Mouse (Mus musculus): ENCODE measurements at regions not wholly inside any gene's neighbourhood (a gene's known extent, or its start where the extent isn't known, plus 50 kb on each side); places are given as distances from the start of the nearest gene placed in this dataset.

GRCm38 (mm10) chr9:66646226-66646625 lies 53.3 kb upstream of the Usp3 start:
- Histone ChIP-seq H3K4me1 (ENCODE audit: control insufficient read depth, insufficient read depth, low read length) (no peaks in the 10 kb centered on the region), H3K27ac (ENCODE audit: low read depth, low read length) (no peak overlapping the region), H3K9me3 (ENCODE audit: control insufficient read depth, low read length) (no peaks in the 10 kb centered on the region), H3K36me3 (ENCODE audit: control insufficient read depth, insufficient read depth, low read length) (no peaks in the 10 kb centered on the region), H3K27me3 (ENCODE audit: control insufficient read depth, insufficient read depth, low read length) (no peaks in the 10 kb centered on the region), H3K4me2 (replicated peaks; ENCODE audit: low read depth, low read length) (no peak overlapping the region), H3K9ac (ENCODE audit: low read depth, low read length) (no peak overlapping the region), H3K4me3 (ENCODE audit: low read length) (no peak overlapping the region)
- 11% methylated on average over 7 of the region's 7 CpGs for WGBS
- peak; percentile 76; the same call in 1 of the 2 replicates for ATAC-seq (ENCODE audit: low FRiP score, low TSS enrichment)

- no peak overlapping the region for H3K9ac ChIP-seq (ENCODE audit: low read depth, low read length)
- no peak overlapping the region for H3K4me2 ChIP-seq (replicated peaks; ENCODE audit: low read depth, low read length)
- no peaks in the 10 kb centered on the region for H3K9me3 ChIP-seq (ENCODE audit: control insufficient read depth, low read length)
- no peaks in the 10 kb centered on the region for H3K36me3 ChIP-seq (ENCODE audit: control insufficient read depth, insufficient read depth, low read length)
- no peak overlapping the region for H3K27ac ChIP-seq (ENCODE audit: low read depth, low read length)
- no peak overlapping the region for H3K4me3 ChIP-seq (ENCODE audit: low read length)
- H3K4me1 ChIP-seq (ENCODE audit: control insufficient read depth, insufficient read depth, low read length), result no peaks in the 10 kb centered on the region
- no peaks in the 10 kb centered on the region for H3K27me3 ChIP-seq (ENCODE audit: control insufficient read depth, insufficient read depth, low read length)
- no peak for ATAC-seq (ENCODE audit: low FRiP score, low TSS enrichment)
- 60% methylated on average over 6 of the region's 6 CpGs for WGBS
These were observed 58.4 kb upstream of the Usp3 start for GRCm38 (mm10) chr9:66651306-66651705.

- H3K4me2 ChIP-seq (replicated peaks; ENCODE audit: low read depth, low read length), result no peak overlapping the region
- 84% methylated on average over 7 of the region's 7 CpGs for WGBS
- H3K4me1 ChIP-seq (ENCODE audit: control insufficient read depth, insufficient read depth, low read length), result no peaks in the 10 kb centered on the region
- H3K9ac ChIP-seq (ENCODE audit: low read depth, low read length), result no peak overlapping the region
- no peak overlapping the region for H3K4me3 ChIP-seq (ENCODE audit: low read length)
- no peaks in the 10 kb centered on the region for H3K36me3 ChIP-seq (ENCODE audit: control insufficient read depth, insufficient read depth, low read length)
- H3K27ac ChIP-seq (ENCODE audit: low read depth, low read length), result no peak overlapping the region
- H3K27me3 ChIP-seq (ENCODE audit: control insufficient read depth, insufficient read depth, low read length), result no peaks in the 10 kb centered on the region
- H3K9me3 ChIP-seq (ENCODE audit: control insufficient read depth, low read length), result no peaks in the 10 kb centered on the region
- ATAC-seq (ENCODE audit: low FRiP score, low TSS enrichment), result no peak
These were observed 56.2 kb upstream of the Car12 start for GRCm38 (mm10) chr9:66657116-66657758.

- Histone ChIP-seq H3K4me2 (replicated peaks; ENCODE audit: low read depth, low read length) (no peak overlapping the region), H3K27me3 (ENCODE audit: control insufficient read depth, insufficient read depth, low read length) (no peaks in the 10 kb centered on the region), H3K27ac (ENCODE audit: low read depth, low read length) (no peak overlapping the region), H3K4me1 (ENCODE audit: control insufficient read depth, insufficient read depth, low read length) (no peaks in the 10 kb centered on the region), H3K4me3 (ENCODE audit: low read length) (no peak overlapping the region), H3K9me3 (ENCODE audit: control insufficient read depth, low read length) (no peaks in the 10 kb centered on the region), H3K36me3 (ENCODE audit: control insufficient read depth, insufficient read depth, low read length) (no peaks in the 10 kb centered on the region), H3K9ac (ENCODE audit: low read depth, low read length) (no peak overlapping the region)
- no peak for ATAC-seq (ENCODE audit: low FRiP score, low TSS enrichment)
These were observed 54.7 kb upstream of the Car12 start for GRCm38 (mm10) chr9:66658707-66659242.

- WGBS, result 79% methylated on average over 11 of the region's 11 CpGs
These were observed 53.6 kb upstream of the Car12 start for GRCm38 (mm10) chr9:66659781-66660445.

GRCm38 (mm10) chr9:66661596-66661995 lies 51.9 kb upstream of the Car12 start:
- Histone ChIP-seq H3K4me3 (ENCODE audit: low read length) (no peak overlapping the region), H3K27me3 (ENCODE audit: control insufficient read depth, insufficient read depth, low read length) (no peaks in the 10 kb centered on the region), H3K4me1 (ENCODE audit: control insufficient read depth, insufficient read depth, low read length) (no peaks in the 10 kb centered on the region), H3K36me3 (ENCODE audit: control insufficient read depth, insufficient read depth, low read length) (no peaks in the 10 kb centered on the region), H3K4me2 (replicated peaks; ENCODE audit: low read depth, low read length) (no peak overlapping the region), H3K9ac (ENCODE audit: low read depth, low read length) (no peak overlapping the region), H3K9me3 (ENCODE audit: control insufficient read depth, low read length) (no peaks in the 10 kb centered on the region), H3K27ac (ENCODE audit: low read depth, low read length) (no peak overlapping the region)
- 84% methylated on average over 7 of the region's 7 CpGs for WGBS
- ATAC-seq (ENCODE audit: low FRiP score, low TSS enrichment), result no peak

More at GRCm38 (mm10) chr9:66659781-66660445, 53.6 kb upstream of the Car12 start:
- H3K27ac ChIP-seq (ENCODE audit: low read depth, low read length), result no peak overlapping the region
- H3K4me3 ChIP-seq (ENCODE audit: low read length), result no peak overlapping the region
- no peak overlapping the region for H3K4me2 ChIP-seq (replicated peaks; ENCODE audit: low read depth, low read length)
- H3K9me3 ChIP-seq (ENCODE audit: control insufficient read depth, low read length), result no peaks in the 10 kb centered on the region
- ATAC-seq (ENCODE audit: low FRiP score, low TSS enrichment), result no peak
- no peaks in the 10 kb centered on the region for H3K36me3 ChIP-seq (ENCODE audit: control insufficient read depth, insufficient read depth, low read length)
- H3K27me3 ChIP-seq (ENCODE audit: control insufficient read depth, insufficient read depth, low read length), result no peaks in the 10 kb centered on the region
- H3K4me1 ChIP-seq (ENCODE audit: control insufficient read depth, insufficient read depth, low read length), result no peaks in the 10 kb centered on the region
- no peak overlapping the region for H3K9ac ChIP-seq (ENCODE audit: low read depth, low read length)

- H3K27ac ChIP-seq (ENCODE audit: low read depth, low read length), result no peak overlapping the region
- H3K4me1 ChIP-seq (ENCODE audit: control insufficient read depth, insufficient read depth, low read length), result no peaks in the 10 kb centered on the region
- no peak overlapping the region for H3K4me2 ChIP-seq (replicated peaks; ENCODE audit: low read depth, low read length)
- ATAC-seq (ENCODE audit: low FRiP score, low TSS enrichment), result no peak
- no peaks in the 10 kb centered on the region for H3K36me3 ChIP-seq (ENCODE audit: control insufficient read depth, insufficient read depth, low read length)
- H3K27me3 ChIP-seq (ENCODE audit: control insufficient read depth, insufficient read depth, low read length), result no peaks in the 10 kb centered on the region
- no peak overlapping the region for H3K9ac ChIP-seq (ENCODE audit: low read depth, low read length)
- WGBS, result 66% methylated on average over 4 of the region's 4 CpGs
- H3K4me3 ChIP-seq (ENCODE audit: low read length), result no peak overlapping the region
- no peaks in the 10 kb centered on the region for H3K9me3 ChIP-seq (ENCODE audit: control insufficient read depth, low read length)
These were observed 51.0 kb upstream of the Car12 start for GRCm38 (mm10) chr9:66662443-66662842.

Data from kidney, embryonic 14.5 days (tissue).